Mouse (Mus musculus) kidney, embryonic 16.5 days (tissue): ENCODE data around the gene 1700001P01Rik. TPM values are rescaled to one million over a fixed set of nuclear protein-coding genes. Genes with fewer than 3 reads are reported as not detected.

Source experiments
- ATAC-seq: fragments of 200-750 bp; cut with Nextera tagmentation; 2 replicates; pipeline ENCODE4 v1.8.0; 2017; ENCODE audit warnings: moderate TSS enrichment; ENCODE audit not compliant: low FRiP score, low TSS enrichment
- H3K27ac ChIP-seq: fragments of 300-500 bp; sonication (generic); 2 replicates; pipeline ENCODE4 v1.5.1; 2014; ENCODE audit warnings: low read length
- H3K27me3 ChIP-seq: fragments of 300-500 bp; sonication (generic); 2 replicates; pipeline ENCODE4 v1.6.1; 2014; ENCODE audit warnings: low read length, control low read depth, mixed read lengths; ENCODE audit not compliant: insufficient read depth
- H3K36me3 ChIP-seq: fragments of 300-500 bp; sonication (generic); 2 replicates; pipeline ENCODE4 v1.6.1; 2014; ENCODE audit warnings: low read length, control low read depth, mixed read lengths; ENCODE audit not compliant: insufficient read depth
- H3K4me1 ChIP-seq: fragments of 300-500 bp; sonication (generic); 2 replicates; pipeline ENCODE4 v1.6.1; 2014; ENCODE audit warnings: low read length, control low read depth, mixed read lengths; ENCODE audit not compliant: insufficient read depth
- H3K4me2 ChIP-seq: fragments of 300-500 bp; sonication (generic); replicated peaks from 2 replicates; pipeline ENCODE4 v1.6.1; 2014; ENCODE audit warnings: low read depth, low read length
- H3K4me3 ChIP-seq: fragments of 300-500 bp; sonication (generic); 2 replicates; pipeline ENCODE4 v1.5.1; 2014; ENCODE audit warnings: mild to moderate bottlenecking, low read length
- H3K9ac ChIP-seq: fragments of 300-500 bp; sonication (generic); replicated peaks from 2 replicates; pipeline ENCODE4 v1.6.1; 2014; ENCODE audit warnings: low read length
- H3K9me3 ChIP-seq: fragments of 300-500 bp; sonication (generic); 2 replicates; pipeline ENCODE4 v1.6.1; 2016; ENCODE audit warnings: low read length, control low read depth
- WGBS: fragments of 180-500 bp; shearing (Covaris S2); extraction: QIAGEN DNeasy Blood & Tissue Kit; methylation state at CpG from one replicate; pipeline ENCODE4 v1.1.7; 2014; 5-methylcytosine and 5-hydroxymethylcytosine counted together
- polyA plus RNA-seq: library from polyadenylated mRNA; unstranded; fragments of >200 nt; fragmentation: Nextera tagmentation; extraction: Ambion mirVana; gene quantifications from 2 replicates; pipeline ENCODE4 v1.2.1, GENCODE M21; 2015

The 1700001P01Rik gene
- polyA plus RNA-seq, 1 experiment from 2014 or later, result 0.27 TPM

GRCm38 (mm10) chr11:97805662-97806612, 30.2 kb upstream of the 1700001P01Rik start:
- Histone ChIP-seq H3K4me3 (peak overlapping the region; percentile 15), H3K9ac (peak overlapping the region; percentile 50), H3K9me3 (no peaks in the 10 kb centered on the region), H3K4me1 (peaks cover 99% of the 10 kb centered on the region), H3K27ac (peak overlapping the region; percentile 69), H3K27me3 (no peaks in the 10 kb centered on the region), H3K4me2 (peak overlapping the region; percentile 38), H3K36me3 (0 out of 2 replicates have a peak, but pooled peaks cover 18% of the 10 kb centered on the region)
- WGBS, result 32% methylated on average over 15 of the region's 15 CpGs
- ATAC-seq, result 0 out of 2 replicates have a peak, but pooled peaks have one; percentile 9

- peak overlapping the region; percentile 38 for H3K4me2 ChIP-seq
- H3K4me3 ChIP-seq, result peak overlapping the region; percentile 18
- peaks cover 90% of the 10 kb centered on the region for H3K4me1 ChIP-seq
- 0 out of 2 replicates have a peak, but pooled peaks cover 18% of the 10 kb centered on the region for H3K36me3 ChIP-seq
- no peaks in the 10 kb centered on the region for H3K27me3 ChIP-seq
- H3K9me3 ChIP-seq, result no peaks in the 10 kb centered on the region
- H3K9ac ChIP-seq, result peak overlapping the region; percentile 50; the same call in 1 of the 2 replicates
- ATAC-seq, result 0 out of 2 replicates have a peak, but pooled peaks have one; percentile 3
- peak overlapping the region; percentile 69 for H3K27ac ChIP-seq
- 10% methylated on average over 9 of the region's 9 CpGs for WGBS
These were observed 29.3 kb upstream of the 1700001P01Rik start for GRCm38 (mm10) chr11:97804841-97805661.

GRCm38 (mm10) chr11:97803847-97804246, 28.1 kb upstream of the 1700001P01Rik start:
- Histone ChIP-seq H3K4me2 (no peak overlapping the region; the same call in 1 of the 2 replicates), H3K36me3 (0 out of 2 replicates have a peak, but pooled peaks cover 12% of the 10 kb centered on the region), H3K4me3 (no peak overlapping the region), H3K4me1 (peaks cover 78% of the 10 kb centered on the region), H3K27me3 (no peaks in the 10 kb centered on the region), H3K9ac (0 out of 2 replicates have a peak overlapping the region, but pooled peaks have one; percentile 26), H3K9me3 (no peaks in the 10 kb centered on the region), H3K27ac (peak overlapping the region; percentile 69; the same call in 1 of the 2 replicates)
- no peak for ATAC-seq
- 63% methylated on average over 5 of the region's 5 CpGs for WGBS

GRCm38 (mm10) chr11:97802495-97802894, 26.8 kb upstream of the 1700001P01Rik start:
- peaks cover 70% of the 10 kb centered on the region for H3K4me1 ChIP-seq
- no peaks in the 10 kb centered on the region for H3K9me3 ChIP-seq
- H3K36me3 ChIP-seq, result 0 out of 2 replicates have a peak, but pooled peaks cover 8% of the 10 kb centered on the region
- H3K27ac ChIP-seq, result peak overlapping the region; percentile 97
- ATAC-seq, result no peak
- WGBS, result 39% methylated on average over 6 of the region's 6 CpGs
- peak overlapping the region; percentile 97 for H3K4me3 ChIP-seq
- H3K27me3 ChIP-seq, result no peaks in the 10 kb centered on the region
- peak overlapping the region; percentile 9; the same call in 1 of the 2 replicates for H3K9ac ChIP-seq
- H3K4me2 ChIP-seq, result peak overlapping the region; percentile 16; the same call in 1 of the 2 replicates

GRCm38 (mm10) chr11:97802194-97802470, 26.4 kb upstream of the 1700001P01Rik start:
- H3K27me3 ChIP-seq, result no peaks in the 10 kb centered on the region
- 32% methylated on average over 1 of the region's 1 CpGs for WGBS
- peak overlapping the region; percentile 67 for H3K4me2 ChIP-seq
- 0 out of 2 replicates have a peak, but pooled peaks cover 4% of the 10 kb centered on the region for H3K36me3 ChIP-seq
- H3K4me3 ChIP-seq, result peak overlapping the region; percentile 97
- peaks cover 66% of the 10 kb centered on the region for H3K4me1 ChIP-seq
- H3K27ac ChIP-seq, result peak overlapping the region; percentile 97
- H3K9me3 ChIP-seq, result no peaks in the 10 kb centered on the region
- ATAC-seq, result no peak
- peak overlapping the region; percentile 9; the same call in 1 of the 2 replicates for H3K9ac ChIP-seq

GRCm38 (mm10) chr11:97801409-97802193, 25.9 kb upstream of the 1700001P01Rik start:
- H3K9ac ChIP-seq, result peak overlapping the region; percentile 97
- no peaks in the 10 kb centered on the region for H3K27me3 ChIP-seq
- peak overlapping the region; percentile 97 for H3K27ac ChIP-seq
- H3K36me3 ChIP-seq, result no peaks in the 10 kb centered on the region
- H3K9me3 ChIP-seq, result no peaks in the 10 kb centered on the region
- H3K4me3 ChIP-seq, result peak overlapping the region; percentile 97
- no peak for ATAC-seq
- 20% methylated on average over 8 of the region's 8 CpGs for WGBS
- H3K4me1 ChIP-seq, result peaks cover 61% of the 10 kb centered on the region
- H3K4me2 ChIP-seq, result peak overlapping the region; percentile 67

- Histone ChIP-seq H3K9me3 (no peaks in the 10 kb centered on the region), H3K4me2 (peak overlapping the region; percentile 67), H3K4me1 (peaks cover 54% of the 10 kb centered on the region), H3K27me3 (no peaks in the 10 kb centered on the region), H3K4me3 (peak overlapping the region; percentile 97), H3K27ac (peak overlapping the region; percentile 97), H3K36me3 (no peaks in the 10 kb centered on the region), H3K9ac (peak overlapping the region; percentile 97)
- WGBS, result 2% methylated on average over 17 of the region's 17 CpGs
- no peak for ATAC-seq
These were observed 25.1 kb upstream of the 1700001P01Rik start for GRCm38 (mm10) chr11:97800691-97801408.

- WGBS, result under 1% methylated on average over 27 of the region's 43 CpGs
- Histone ChIP-seq H3K9ac (peak overlapping the region; percentile 97), H3K27me3 (no peaks in the 10 kb centered on the region), H3K4me3 (peak overlapping the region; percentile 97), H3K4me2 (peak overlapping the region; percentile 67), H3K36me3 (no peaks in the 10 kb centered on the region), H3K27ac (peak overlapping the region; percentile 97), H3K4me1 (peaks cover 46% of the 10 kb centered on the region), H3K9me3 (no peaks in the 10 kb centered on the region)
- ATAC-seq, result peak; percentile 64
These were observed 24.4 kb upstream of the 1700001P01Rik start for GRCm38 (mm10) chr11:97799994-97800690.
